Mouse (Mus musculus) forebrain, embryonic 14.5 days (tissue): ENCODE measurements at regions not wholly inside any gene's neighbourhood (a gene's known extent, or its start where the extent isn't known, plus 50 kb on each side); places are given as distances from the start of the nearest gene placed in this dataset.
A peak's percentile ranks its signal among the peaks of the same experiment; 100 is the strongest.

Experiments used
- ATAC-seq: fragments of 200-750 bp; cut with Nextera tagmentation; 2 replicates; pipeline ENCODE4 v1.8.0; 2017; ENCODE audit warnings: mild to moderate bottlenecking, moderate library complexity
- DNase-seq: peaks from one replicate; pipeline ENCODE4 v3.0.0-alpha.2; 2015; ENCODE audit warnings: low spot score
- H3K27ac ChIP-seq: fragments of 300-500 bp; sonication (generic); 2 replicates; pipeline ENCODE4 v1.5.1; 2014; ENCODE audit warnings: low read depth, mild to moderate bottlenecking, control low read depth, low read length, moderate library complexity
- H3K27me3 ChIP-seq: fragments of 300-500 bp; sonication (generic); replicated peaks from 2 replicates; pipeline ENCODE4 v1.6.1; 2014; ENCODE audit warnings: low read length, control low read depth, mixed read lengths; ENCODE audit not compliant: control insufficient read depth, insufficient read depth
- H3K36me3 ChIP-seq: fragments of 300-500 bp; sonication (generic); 2 replicates; pipeline ENCODE4 v1.6.1; 2014; ENCODE audit warnings: low read length, control low read depth; ENCODE audit not compliant: control insufficient read depth, insufficient read depth
- H3K4me1 ChIP-seq: fragments of 300-500 bp; sonication (generic); 2 replicates; pipeline ENCODE4 v1.6.1; 2014; ENCODE audit warnings: antibody characterized with exemption, low read length, control low read depth; ENCODE audit not compliant: control insufficient read depth, insufficient read depth
- H3K4me2 ChIP-seq: fragments of 300-500 bp; sonication (generic); 2 replicates; pipeline ENCODE4 v1.6.1; 2014; ENCODE audit warnings: mild to moderate bottlenecking, control low read depth, low read length
- H3K4me3 ChIP-seq: fragments of 300-500 bp; sonication (generic); 2 replicates; pipeline ENCODE4 v1.5.1; 2014; ENCODE audit warnings: low read depth, low read length, control low read depth
- H3K9ac ChIP-seq: fragments of 300-500 bp; sonication (generic); 2 replicates; pipeline ENCODE4 v1.6.1; 2014; ENCODE audit warnings: mild to moderate bottlenecking, low read length, control low read depth, moderate library complexity
- H3K9me3 ChIP-seq: fragments of 300-500 bp; sonication (generic); replicated peaks from 2 replicates; pipeline ENCODE4 v1.6.1; 2016; ENCODE audit warnings: low read length, control low read depth, mixed read lengths; ENCODE audit not compliant: control insufficient read depth
- WGBS: fragments of 180-500 bp; shearing (Covaris S2); extraction: QIAGEN DNeasy Blood & Tissue Kit; methylation state at CpG from one replicate; pipeline ENCODE4 v1.1.7; 2014; 5-methylcytosine and 5-hydroxymethylcytosine counted together

DNA sequence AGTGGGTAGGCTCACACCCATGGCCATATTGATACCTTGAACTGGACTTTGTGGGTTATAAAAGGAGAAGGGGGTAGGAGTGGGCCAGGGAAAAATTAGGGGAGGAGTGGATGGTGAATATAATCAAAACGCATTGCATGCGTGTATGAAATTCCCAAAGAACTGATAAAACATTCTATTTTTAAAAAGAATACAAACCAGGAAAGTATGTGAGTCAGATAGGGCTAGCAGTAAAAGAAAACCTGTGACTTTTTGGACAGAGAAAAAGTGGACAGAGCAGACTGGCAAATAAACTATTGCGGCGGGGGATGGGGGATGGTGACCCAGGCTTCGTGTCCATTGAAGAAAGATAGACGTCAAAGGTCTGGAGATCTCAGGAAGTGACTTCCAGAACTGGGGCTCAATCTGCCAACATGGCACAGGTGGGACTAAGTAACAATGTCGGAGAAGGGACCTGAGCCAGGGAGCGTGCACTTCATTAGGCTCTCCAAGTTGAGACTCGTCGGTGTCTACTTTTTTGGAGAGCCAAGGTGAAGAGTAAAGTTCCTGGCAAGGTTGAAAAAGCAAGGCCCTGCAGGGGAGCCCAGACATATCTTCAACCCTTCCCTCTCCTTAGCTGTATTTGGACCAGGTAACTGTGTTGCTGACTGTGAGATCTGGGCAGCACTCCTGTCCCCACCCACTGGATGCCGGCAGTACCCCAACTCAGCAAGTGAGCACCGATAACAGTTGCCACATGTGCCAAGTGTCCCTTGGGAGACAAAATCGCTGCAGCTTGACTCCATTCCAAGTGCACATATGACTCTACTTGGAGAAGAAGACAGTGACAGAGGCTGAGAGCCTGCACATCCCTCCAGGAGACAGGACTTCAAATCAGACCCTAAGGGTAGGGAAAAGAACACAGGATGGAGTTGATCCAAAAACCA is 103.1 kb upstream of the Nfe2l3 start:
- WGBS, result 87% methylated on average over 13 of the region's 13 CpGs
- Histone ChIP-seq H3K27me3 (no peaks in the 10 kb centered on the region), H3K9ac (no peak overlapping the region), H3K36me3 (no peaks in the 10 kb centered on the region), H3K4me2 (no peak overlapping the region), H3K4me3 (no peak overlapping the region), H3K9me3 (no peaks in the 10 kb centered on the region), H3K4me1 (peaks cover 6% of the 10 kb centered on the region; the same call in 1 of the 2 replicates), H3K27ac (no peak overlapping the region)
- ATAC-seq (no peak), DNase-seq (no peak)

- H3K9me3 ChIP-seq, result no peaks in the 10 kb centered on the region
- no peak for ATAC-seq
- WGBS, result 73% methylated on average over 5 of the region's 5 CpGs
Observed at GRCm38 (mm10) chr6:51330069-51330706, 102.3 kb upstream of the Nfe2l3 start.

DNA sequence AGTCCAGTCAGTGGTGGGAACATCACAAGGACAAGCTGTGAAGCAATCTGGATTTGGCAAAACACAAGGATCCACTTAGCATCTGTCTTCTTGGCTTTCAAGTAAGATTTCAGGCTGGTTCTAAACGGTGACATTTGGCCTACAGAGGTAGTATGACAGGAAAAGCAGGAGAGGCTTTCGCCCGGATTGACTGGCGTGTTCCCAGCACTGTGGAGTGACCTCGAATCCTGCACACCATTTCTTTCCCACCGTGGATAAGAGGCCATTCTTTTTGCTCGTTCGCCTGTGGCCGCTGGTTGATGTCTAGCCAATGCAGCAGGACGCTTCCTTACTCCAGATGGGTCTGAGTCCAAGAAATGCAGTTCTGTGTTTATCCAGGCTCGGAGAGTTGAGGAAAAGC is 99.6 kb upstream of the Nfe2l3 start:
- peak; percentile 37 for DNase-seq
- no peak for ATAC-seq
- Histone ChIP-seq H3K9me3 (no peaks in the 10 kb centered on the region), H3K4me1 (peaks cover 6% of the 10 kb centered on the region; the same call in 1 of the 2 replicates), H3K27ac (no peak overlapping the region), H3K4me2 (no peak overlapping the region), H3K36me3 (no peaks in the 10 kb centered on the region), H3K9ac (no peak overlapping the region), H3K4me3 (no peak overlapping the region), H3K27me3 (no peaks in the 10 kb centered on the region)
- 52% methylated on average over 11 of the region's 11 CpGs for WGBS

More at GRCm38 (mm10) chr6:51330069-51330706, 102.3 kb upstream of the Nfe2l3 start:
- H3K4me1 ChIP-seq, result peaks cover 6% of the 10 kb centered on the region; the same call in 1 of the 2 replicates
- H3K27ac ChIP-seq, result no peak overlapping the region
- H3K4me2 ChIP-seq, result no peak overlapping the region
- H3K9ac ChIP-seq, result no peak overlapping the region
- DNase-seq, result no peak
- no peak overlapping the region for H3K4me3 ChIP-seq
- no peaks in the 10 kb centered on the region for H3K36me3 ChIP-seq
- H3K27me3 ChIP-seq, result no peaks in the 10 kb centered on the region

GRCm38 (mm10) chr6:51333722-51334360 is 98.6 kb upstream of the Nfe2l3 start:
- WGBS, result 77% methylated on average over 7 of the region's 7 CpGs
- no peak for DNase-seq
- Histone ChIP-seq H3K9ac (no peak overlapping the region), H3K4me2 (no peak overlapping the region), H3K36me3 (no peaks in the 10 kb centered on the region), H3K4me3 (no peak overlapping the region), H3K9me3 (no peaks in the 10 kb centered on the region), H3K4me1 (peaks cover 6% of the 10 kb centered on the region; the same call in 1 of the 2 replicates), H3K27ac (no peak overlapping the region), H3K27me3 (no peaks in the 10 kb centered on the region)
- no peak for ATAC-seq

DNA sequence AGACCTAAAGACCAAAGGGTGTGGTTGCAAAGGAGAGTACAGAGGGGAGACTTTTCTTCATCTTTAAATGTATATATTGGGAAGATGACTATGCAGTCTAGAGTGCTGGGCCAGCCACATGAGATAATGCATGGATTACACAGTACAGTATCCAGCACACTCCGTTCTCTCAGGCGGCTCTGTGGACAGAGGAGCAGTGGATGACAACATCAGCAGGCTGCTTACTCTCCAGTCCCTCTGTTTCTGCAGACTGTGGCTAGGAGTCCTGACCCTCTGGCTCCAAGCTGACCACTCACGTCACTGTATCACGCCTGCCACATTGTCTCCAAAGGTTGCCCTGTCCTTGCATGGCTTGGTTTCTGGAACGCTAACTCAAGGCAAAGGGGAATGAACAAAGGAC is 97.2 kb upstream of the Nfe2l3 start:
- H3K9ac ChIP-seq, result no peak overlapping the region
- H3K9me3 ChIP-seq, result no peaks in the 10 kb centered on the region
- DNase-seq (no peak), ATAC-seq (no peak)
- H3K4me1 ChIP-seq, result peaks cover 6% of the 10 kb centered on the region; the same call in 1 of the 2 replicates
- H3K4me2 ChIP-seq, result no peak overlapping the region
- no peaks in the 10 kb centered on the region for H3K36me3 ChIP-seq
- H3K4me3 ChIP-seq, result no peak overlapping the region
- WGBS, result 85% methylated on average over 5 of the region's 5 CpGs
- H3K27ac ChIP-seq, result no peak overlapping the region
- H3K27me3 ChIP-seq, result no peaks in the 10 kb centered on the region

DNA sequence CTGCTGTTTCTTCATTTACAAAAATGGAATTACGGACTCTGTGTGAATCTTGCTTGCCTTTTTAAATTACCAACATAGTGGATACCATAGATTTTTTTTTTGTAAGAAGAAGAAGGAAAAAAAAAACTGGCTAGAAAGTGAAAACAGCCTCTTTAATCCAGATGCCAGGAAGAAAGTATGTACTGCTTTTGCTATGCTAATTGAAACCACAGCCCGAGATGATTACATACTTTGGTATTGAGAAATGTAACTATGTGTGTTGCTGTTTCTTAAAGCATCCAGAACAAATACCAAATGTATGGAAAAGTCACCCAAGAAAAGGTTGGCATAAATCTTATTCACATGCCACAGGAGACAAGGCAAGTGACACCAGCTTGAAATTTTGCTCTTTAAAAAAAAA is 93.2 kb upstream of the Nfe2l3 start:
- Histone ChIP-seq H3K4me3 (no peak overlapping the region), H3K9ac (no peak overlapping the region), H3K4me1 (no peaks in the 10 kb centered on the region; the same call in 1 of the 2 replicates), H3K27ac (no peak overlapping the region), H3K9me3 (no peaks in the 10 kb centered on the region), H3K36me3 (no peaks in the 10 kb centered on the region), H3K4me2 (no peak overlapping the region), H3K27me3 (no peaks in the 10 kb centered on the region)
- no peak for DNase-seq
- WGBS, result 88% methylated on average over 2 of the region's 2 CpGs
- ATAC-seq, result no peak

DNA sequence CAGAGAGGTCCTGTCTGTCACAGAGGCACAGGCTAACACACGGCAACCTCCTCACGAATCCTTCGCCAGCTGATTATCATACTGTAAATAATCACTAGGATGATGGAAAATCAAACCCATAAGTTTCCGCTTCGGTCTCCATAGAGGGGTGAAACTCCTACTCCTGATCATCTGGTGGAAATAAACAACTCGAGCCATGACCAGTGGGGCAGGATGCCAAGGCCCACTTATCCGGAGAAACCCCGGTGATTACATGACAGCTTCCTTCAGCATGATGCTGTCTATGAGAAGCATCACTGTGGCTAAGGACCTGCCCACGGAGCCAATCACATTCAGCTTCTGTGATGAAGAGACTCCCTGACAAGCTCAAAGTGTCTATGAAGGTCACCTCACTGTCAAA is 84.7 kb upstream of the Nfe2l3 start:
- no peak overlapping the region for H3K4me2 ChIP-seq
- H3K27me3 ChIP-seq, result no peaks in the 10 kb centered on the region
- ATAC-seq (no peak), DNase-seq (no peak)
- H3K27ac ChIP-seq, result no peak overlapping the region
- WGBS, result 87% methylated on average over 9 of the region's 9 CpGs
- H3K36me3 ChIP-seq, result no peaks in the 10 kb centered on the region
- no peaks in the 10 kb centered on the region for H3K4me1 ChIP-seq
- H3K4me3 ChIP-seq, result no peak overlapping the region
- no peak overlapping the region for H3K9ac ChIP-seq
- H3K9me3 ChIP-seq, result no peaks in the 10 kb centered on the region

GRCm38 (mm10) chr6:51349771-51350170 is 82.7 kb upstream of the Nfe2l3 start:
- Histone ChIP-seq H3K9ac (no peak overlapping the region), H3K4me2 (no peak overlapping the region), H3K4me3 (no peak overlapping the region), H3K27me3 (no peaks in the 10 kb centered on the region), H3K9me3 (no peaks in the 10 kb centered on the region), H3K27ac (no peak overlapping the region), H3K4me1 (no peaks in the 10 kb centered on the region), H3K36me3 (no peaks in the 10 kb centered on the region)
- ATAC-seq (no peak), DNase-seq (no peak)
- WGBS, result 44% methylated on average over 3 of the region's 3 CpGs
